Mouse (Mus musculus) midbrain, embryonic 16.5 days (tissue): ENCODE data around the gene Itgax. TPM values are rescaled to one million over a fixed set of nuclear protein-coding genes. Genes with fewer than 3 reads are reported as not detected.
"Not testable (repeated sequence)": the region's sequence is repeated elsewhere in the genome, so short reads cannot be mapped to it uniquely, and the experiment has no call there.

Experiments used
- ATAC-seq: fragments of 200-750 bp; cut with Nextera tagmentation; 2 replicates; pipeline ENCODE4 v1.8.0; 2017; ENCODE audit warnings: moderate TSS enrichment
- H3K27ac ChIP-seq: fragments of 300-500 bp; sonication (generic); 2 replicates; pipeline ENCODE4 v1.5.1; 2014; ENCODE audit warnings: mild to moderate bottlenecking, low read length, mixed read lengths
- H3K27me3 ChIP-seq: fragments of 300-500 bp; sonication (generic); 2 replicates; pipeline ENCODE4 v1.6.1; 2014; ENCODE audit warnings: low read depth, low read length, mixed read lengths; ENCODE audit not compliant: control insufficient read depth, insufficient read depth
- H3K36me3 ChIP-seq: fragments of 300-500 bp; sonication (generic); 2 replicates; pipeline ENCODE4 v1.6.1; 2014; ENCODE audit warnings: mild to moderate bottlenecking, low read length, moderate library complexity, mixed read lengths; ENCODE audit not compliant: control insufficient read depth, insufficient read depth
- H3K4me1 ChIP-seq: fragments of 300-500 bp; sonication (generic); 2 replicates; pipeline ENCODE4 v1.6.1; 2014; ENCODE audit warnings: mild to moderate bottlenecking, low read length, mixed read lengths; ENCODE audit not compliant: control insufficient read depth, insufficient read depth
- H3K4me2 ChIP-seq: fragments of 300-500 bp; sonication (generic); 2 replicates; pipeline ENCODE4 v1.6.1; 2014; ENCODE audit warnings: mild to moderate bottlenecking, low read length, mixed read lengths
- H3K4me3 ChIP-seq: fragments of 300-500 bp; sonication (generic); 2 replicates; pipeline ENCODE4 v1.5.1; 2014; ENCODE audit warnings: low read depth, mild to moderate bottlenecking, low read length, moderate library complexity, mixed read lengths
- H3K9ac ChIP-seq: fragments of 300-500 bp; sonication (generic); 2 replicates; pipeline ENCODE4 v1.6.1; 2014; ENCODE audit warnings: low read depth, low read length, mixed read lengths
- H3K9me3 ChIP-seq: fragments of 300-500 bp; sonication (generic); replicated peaks from 2 replicates; pipeline ENCODE4 v1.6.1; 2014; ENCODE audit warnings: mild to moderate bottlenecking, low read length, mixed read lengths; ENCODE audit not compliant: control insufficient read depth, poor library complexity, severe bottlenecking
- WGBS: fragments of 180-500 bp; shearing (Covaris S2); extraction: QIAGEN DNeasy Blood & Tissue Kit; methylation state at CpG from one replicate; pipeline ENCODE4 v1.1.7; 2014; 5-methylcytosine and 5-hydroxymethylcytosine counted together
- polyA plus RNA-seq: library from polyadenylated mRNA; unstranded; fragments of >200 nt; fragmentation: Nextera tagmentation; extraction: Ambion mirVana; gene quantifications from 2 replicates; pipeline ENCODE4 v1.2.1, GENCODE M21; 2015

The Itgax gene
- polyA plus RNA-seq, 1 experiment from 2014 or later, result 0.21 TPM

DNA sequence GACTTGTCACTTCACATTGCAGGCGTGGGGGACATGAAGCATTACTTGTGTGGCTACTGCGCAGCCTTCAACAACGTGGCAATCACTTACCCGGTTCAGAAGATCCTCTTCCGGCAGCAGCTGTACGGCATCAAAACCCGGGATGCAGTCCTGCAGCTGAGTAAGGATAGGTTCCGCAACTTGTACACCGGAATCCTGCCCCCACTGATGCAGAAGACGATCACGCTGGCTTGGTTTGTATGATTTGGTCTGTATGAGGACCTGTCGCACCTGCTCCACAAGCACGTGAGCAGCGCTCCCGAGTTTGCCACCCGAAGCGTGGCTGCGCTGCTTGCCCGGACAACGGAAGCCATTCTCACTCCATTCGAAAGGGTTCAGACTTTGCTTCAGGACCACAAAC is 24.7 kb downstream of the Itgax start, which contains the start of gene Itgad:
TSS of gene Itgad (plus strand) at position 301 of the 400 bp plus-strand sequence.
- no peaks in the 10 kb centered on the region for H3K9me3 ChIP-seq
- WGBS, result 93% methylated on average over 21 of the region's 21 CpGs
- H3K4me2 ChIP-seq, result no peak within 1 kb of the TSS

DNA sequence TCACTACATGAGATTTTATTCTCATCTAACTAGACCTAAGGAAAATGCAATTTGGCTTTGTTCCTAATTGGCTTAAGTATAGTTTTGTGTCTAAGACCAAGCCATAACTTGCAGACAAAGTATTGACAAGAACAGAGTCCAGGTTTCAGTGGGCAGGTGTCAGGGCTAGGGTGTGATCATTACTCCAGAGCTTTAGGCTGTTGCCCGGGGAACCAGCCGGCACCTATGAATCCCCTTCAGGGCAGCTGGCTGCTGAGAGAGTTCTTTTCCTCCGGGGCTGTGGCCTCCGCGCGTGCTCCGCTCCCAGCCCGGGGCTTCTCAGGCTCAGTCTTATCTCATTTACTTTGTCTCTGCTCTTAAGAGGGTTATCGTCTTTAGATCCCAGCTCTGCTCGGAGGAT is 25.6 kb downstream of the Itgax start:
- Histone ChIP-seq H3K4me3 (no peak overlapping the region), H3K9ac (no peak overlapping the region), H3K27me3 (no peaks in the 10 kb centered on the region), H3K4me1 (0 out of 2 replicates have a peak, but pooled peaks cover 2% of the 10 kb centered on the region), H3K36me3 (no peaks in the 10 kb centered on the region), H3K4me2 (no peak overlapping the region), H3K9me3 (no peaks in the 10 kb centered on the region), H3K27ac (no peak overlapping the region)
- no peak for ATAC-seq
- 42% methylated on average over 10 of the region's 10 CpGs for WGBS

More for the DNA sequence above, 24.7 kb downstream of the Itgax start, which contains the start of gene Itgad:
- no peak for ATAC-seq
- Histone ChIP-seq H3K36me3 (no peaks in the 10 kb centered on the region), H3K9ac (no peak within 1 kb of the TSS), H3K4me1 (0 out of 2 replicates have a peak, but pooled peaks cover 2% of the 10 kb centered on the region), H3K27me3 (no peaks in the 10 kb centered on the region), H3K4me3 (no peak within 1 kb of the TSS), H3K27ac (no peak within 1 kb of the TSS)

DNA sequence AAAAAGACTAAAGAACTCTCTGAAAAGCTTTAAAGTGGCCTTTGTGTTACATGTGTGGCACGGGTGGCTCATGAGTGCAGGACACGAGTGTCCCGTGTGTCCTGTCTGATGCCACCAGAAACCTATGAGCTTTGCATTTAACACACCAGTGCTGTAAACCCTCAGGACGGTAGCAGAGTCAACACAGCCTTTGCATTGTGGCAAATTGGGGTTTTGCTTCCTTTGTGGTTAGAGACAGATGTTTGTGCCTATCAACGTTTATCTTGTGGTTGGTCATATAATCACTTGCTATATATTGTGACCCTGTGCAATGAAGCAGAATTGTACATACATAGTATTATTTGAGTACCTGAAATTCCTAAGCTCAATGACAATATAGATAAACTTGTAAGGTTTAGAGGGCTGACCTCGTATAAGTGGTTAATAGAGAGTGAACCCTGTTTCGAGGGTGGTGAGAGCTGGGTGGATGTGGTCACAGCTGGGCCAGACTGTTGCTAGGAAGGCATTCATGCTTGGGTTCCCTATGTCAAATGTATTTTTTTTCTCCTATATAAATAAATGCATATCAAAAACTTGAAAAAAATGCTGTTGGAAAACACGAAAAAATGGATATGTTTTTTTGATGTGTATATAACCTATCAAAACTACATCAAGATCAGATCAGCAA is 29.5 kb downstream of the Itgax start:
- not testable (repeated sequence) for H3K4me1 ChIP-seq, H3K9me3 ChIP-seq, H3K27me3 ChIP-seq, H3K4me3 ChIP-seq, H3K27ac ChIP-seq, H3K36me3 ChIP-seq, H3K4me2 ChIP-seq, H3K9ac ChIP-seq, ATAC-seq
- WGBS, result 84% methylated on average over 8 of the region's 8 CpGs

DNA sequence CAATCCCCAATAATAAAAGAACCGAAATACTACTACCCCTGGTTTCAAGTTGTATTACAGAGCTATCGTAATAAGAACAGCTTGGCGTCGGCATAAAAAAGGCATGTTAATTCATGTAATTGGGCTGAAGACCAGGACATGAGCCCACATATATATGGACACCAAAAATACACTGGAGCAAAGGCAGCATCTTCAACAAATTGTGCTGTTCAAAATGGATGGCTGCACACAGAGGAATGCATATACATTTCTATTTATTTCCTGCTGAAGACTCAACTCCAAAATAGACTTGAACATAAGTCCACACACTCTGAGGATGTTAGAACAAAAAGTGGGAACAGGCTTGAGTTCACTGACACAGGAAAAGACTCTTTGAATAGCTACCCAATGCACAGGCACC is 34.7 kb downstream of the Itgax start:
- Histone ChIP-seq H3K27ac (no peak overlapping the region), H3K36me3 (no peaks in the 10 kb centered on the region), H3K4me2 (no peak overlapping the region), H3K4me3 (no peak overlapping the region), H3K9me3 (no peaks in the 10 kb centered on the region), H3K4me1 (no peaks in the 10 kb centered on the region), H3K27me3 (no peaks in the 10 kb centered on the region), H3K9ac (no peak overlapping the region)
- no peak for ATAC-seq
- 96% methylated on average over 4 of the region's 4 CpGs for WGBS

DNA sequence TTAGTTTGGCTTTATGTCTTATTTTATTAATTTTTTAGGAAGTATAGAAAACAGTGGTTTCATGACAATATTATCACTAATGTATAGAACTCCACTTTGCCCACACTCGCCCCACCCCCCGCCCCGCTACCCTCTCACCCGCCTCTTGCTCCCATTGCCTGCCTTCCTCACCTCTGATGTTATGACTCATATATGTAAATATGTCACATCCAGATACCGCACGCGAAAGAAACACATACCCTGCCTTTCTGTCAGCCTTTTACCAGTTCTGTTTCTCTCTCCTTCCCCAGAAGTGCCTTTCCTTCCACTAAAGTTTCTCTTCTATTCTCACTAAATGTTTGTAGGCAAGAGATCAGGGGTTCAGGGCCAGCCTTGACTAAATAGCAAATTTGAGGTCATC is 37.0 kb downstream of the Itgax start:
- H3K9ac ChIP-seq, result no peak overlapping the region
- ATAC-seq, result no peak
- no peaks in the 10 kb centered on the region for H3K27me3 ChIP-seq
- no peaks in the 10 kb centered on the region for H3K4me1 ChIP-seq
- H3K27ac ChIP-seq, result no peak overlapping the region
- WGBS, result 88% methylated on average over 7 of the region's 7 CpGs
- H3K4me2 ChIP-seq, result no peak overlapping the region
- H3K9me3 ChIP-seq, result no peaks in the 10 kb centered on the region
- no peak overlapping the region for H3K4me3 ChIP-seq
- no peaks in the 10 kb centered on the region for H3K36me3 ChIP-seq

DNA sequence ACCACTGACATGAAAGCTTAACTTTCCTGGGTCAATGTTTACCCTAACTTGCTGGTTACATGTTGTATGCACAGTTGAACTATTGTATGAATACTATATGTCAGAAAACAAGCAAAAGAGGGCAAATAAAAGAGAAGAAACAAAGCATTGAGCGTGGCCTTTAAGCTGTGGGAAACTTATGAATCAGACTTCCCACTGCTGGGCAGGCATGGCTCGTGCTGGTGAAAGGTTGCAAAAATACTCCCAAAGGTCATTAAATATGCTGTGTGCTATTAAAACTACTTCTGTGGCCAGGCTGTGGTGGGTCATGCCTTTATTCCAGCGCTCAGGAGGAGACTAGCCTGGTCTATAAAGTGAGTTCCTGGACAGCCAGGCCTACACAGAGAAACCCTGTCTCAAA is 40.6 kb downstream of the Itgax start:
- Histone ChIP-seq H3K27ac (no peak overlapping the region), H3K4me1 (no peaks in the 10 kb centered on the region), H3K4me3 (no peak overlapping the region), H3K9ac (no peak overlapping the region), H3K36me3 (no peaks in the 10 kb centered on the region), H3K4me2 (no peak overlapping the region), H3K27me3 (no peaks in the 10 kb centered on the region), H3K9me3 (no peaks in the 10 kb centered on the region)
- no peak for ATAC-seq
- 71% methylated on average over 3 of the region's 3 CpGs for WGBS

DNA sequence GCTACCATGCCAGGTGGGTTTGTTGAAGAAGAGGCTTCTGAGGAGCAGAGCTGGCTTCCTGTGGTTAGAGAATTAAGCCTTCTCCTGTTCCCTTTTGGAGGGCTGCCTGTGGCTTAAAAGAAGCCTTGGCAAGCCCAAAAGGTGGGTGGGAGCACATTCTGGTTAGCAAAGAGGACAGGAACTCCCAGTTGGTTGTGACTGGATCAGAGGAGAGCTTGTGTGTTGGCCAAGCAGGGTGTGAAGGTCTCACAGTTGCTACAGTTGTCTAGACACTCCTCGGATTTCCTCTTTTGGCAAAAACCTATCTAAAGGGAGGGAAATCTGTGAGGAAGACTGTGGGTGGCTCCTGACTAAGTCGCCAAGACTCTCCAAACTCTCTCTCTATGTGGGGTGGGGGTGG is 49.0 kb downstream of the Itgax start:
- no peaks in the 10 kb centered on the region for H3K4me1 ChIP-seq
- H3K36me3 ChIP-seq, result no peaks in the 10 kb centered on the region
- H3K27ac ChIP-seq, result no peak overlapping the region
- H3K4me3 ChIP-seq, result no peak overlapping the region
- H3K9me3 ChIP-seq, result no peaks in the 10 kb centered on the region
- H3K27me3 ChIP-seq, result no peaks in the 10 kb centered on the region
- 82% methylated on average over 2 of the region's 2 CpGs for WGBS
- H3K9ac ChIP-seq, result no peak overlapping the region
- no peak overlapping the region for H3K4me2 ChIP-seq
- no peak for ATAC-seq

DNA sequence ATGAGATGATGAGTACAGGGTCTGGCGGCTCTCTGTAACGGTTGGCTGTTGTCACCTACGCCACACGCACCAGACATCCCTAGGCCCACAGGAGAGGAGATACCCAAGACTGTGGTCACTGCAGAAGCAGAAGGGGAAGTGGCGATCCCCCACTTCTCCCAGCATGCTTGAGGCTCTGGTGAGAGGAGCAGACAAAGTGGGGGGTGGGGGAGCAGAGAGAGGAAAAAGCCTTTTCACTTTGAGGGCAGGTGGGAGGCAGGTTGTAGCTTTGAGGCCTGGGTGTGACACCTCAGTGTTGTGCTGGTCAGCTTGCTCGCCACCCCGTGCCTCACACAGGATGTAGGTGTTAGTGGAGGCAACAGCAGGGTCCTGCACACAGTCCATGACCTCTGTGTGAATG is 50.8 kb downstream of the Itgax start:
- no peaks in the 10 kb centered on the region for H3K4me1 ChIP-seq
- H3K4me2 ChIP-seq, result no peak overlapping the region
- no peak overlapping the region for H3K27ac ChIP-seq
- WGBS, result 78% methylated on average over 7 of the region's 7 CpGs
- no peaks in the 10 kb centered on the region for H3K9me3 ChIP-seq
- no peaks in the 10 kb centered on the region for H3K36me3 ChIP-seq
- no peak for ATAC-seq
- no peaks in the 10 kb centered on the region for H3K27me3 ChIP-seq
- H3K4me3 ChIP-seq, result no peak overlapping the region
- no peak overlapping the region for H3K9ac ChIP-seq

DNA sequence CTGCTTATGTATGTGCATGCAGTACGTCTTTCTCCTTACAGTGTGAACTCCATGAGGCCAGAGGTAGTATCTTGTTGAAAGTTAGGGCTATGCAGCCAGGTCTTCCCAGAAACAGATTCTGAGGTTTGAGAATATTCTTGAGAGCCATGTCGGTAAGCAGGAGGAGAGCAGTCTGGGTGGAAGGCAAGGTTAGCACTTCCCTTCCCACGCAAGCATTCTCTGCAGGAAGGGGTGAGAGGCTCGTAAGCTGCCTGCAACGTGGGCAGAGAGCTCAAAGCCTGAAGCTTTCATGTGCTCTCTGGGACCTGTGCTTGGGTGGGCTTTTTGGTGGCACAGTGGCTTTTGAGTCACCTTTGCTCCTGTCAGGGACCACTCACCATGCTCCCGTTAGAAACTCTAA is 51.2 kb downstream of the Itgax start:
- H3K4me3 ChIP-seq, result no peak overlapping the region
- H3K9ac ChIP-seq, result no peak overlapping the region
- no peaks in the 10 kb centered on the region for H3K4me1 ChIP-seq
- no peak for ATAC-seq
- no peaks in the 10 kb centered on the region for H3K9me3 ChIP-seq
- H3K36me3 ChIP-seq, result no peaks in the 10 kb centered on the region
- WGBS, result 72% methylated on average over 6 of the region's 6 CpGs
- no peaks in the 10 kb centered on the region for H3K27me3 ChIP-seq
- H3K4me2 ChIP-seq, result no peak overlapping the region
- no peak overlapping the region for H3K27ac ChIP-seq
